Mouse (Mus musculus) midbrain, embryonic 10.5 days (tissue): ENCODE data around the gene Mmel1. TPM values are rescaled to one million over a fixed set of nuclear protein-coding genes. Genes with fewer than 3 reads are reported as not detected.
A peak's percentile ranks its signal among the peaks of the same experiment; 100 is the strongest.

Experiments
- DNase-seq: peaks from one replicate; pipeline ENCODE4 v3.0.0-alpha.2; 2017; ENCODE audit warnings: low spot score
- H3K27ac ChIP-seq: fragments of 300-500 bp; sonication (generic); replicated peaks from 2 replicates; pipeline ENCODE4 v1.5.1; 2016; ENCODE audit warnings: mild to moderate bottlenecking
- H3K27me3 ChIP-seq: fragments of 300-500 bp; sonication (generic); 2 replicates; pipeline ENCODE4 v1.6.1; 2016; ENCODE audit warnings: low read depth, mild to moderate bottlenecking; ENCODE audit not compliant: poor library complexity, severe bottlenecking
- H3K36me3 ChIP-seq: fragments of 300-500 bp; sonication (generic); 2 replicates; pipeline ENCODE4 v1.6.1; 2016; ENCODE audit warnings: mild to moderate bottlenecking, moderate library complexity
- H3K4me1 ChIP-seq: fragments of 300-500 bp; sonication (generic); 2 replicates; pipeline ENCODE4 v1.6.1; 2016
- H3K4me3 ChIP-seq: fragments of 300-500 bp; sonication (generic); 2 replicates; pipeline ENCODE4 v1.5.1; 2016; ENCODE audit warnings: mild to moderate bottlenecking, moderate library complexity
- H3K9me3 ChIP-seq: fragments of 300-500 bp; sonication (generic); replicated peaks from 2 replicates; pipeline ENCODE4 v1.6.1; 2016; ENCODE audit warnings: mild to moderate bottlenecking
- WGBS: fragments of 180-500 bp; shearing (Covaris S2); methylation state at CpG from one replicate; pipeline ENCODE4 v1.1.7; 2016; 5-methylcytosine and 5-hydroxymethylcytosine counted together
- polyA plus RNA-seq: library from polyadenylated mRNA; unstranded; fragments of >200 nt; fragmentation: Nextera tagmentation; extraction: Ambion mirVana; gene quantifications from 2 replicates; pipeline ENCODE4 v1.2.1, GENCODE M21; 2016

The Mmel1 gene
- polyA plus RNA-seq, result 0.20 and 0.35 TPM in 2 replicates

GRCm38 (mm10) chr4:154869440-154869839, at the start of gene Mmel1:
Mmel1 (plus strand) TSS chr4:154869585.
- peaks cover 42% of the 10 kb centered on the region for H3K4me1 ChIP-seq
- DNase-seq, result no peak
- no peaks in the 10 kb centered on the region for H3K9me3 ChIP-seq
- H3K27me3 ChIP-seq, result peaks cover 82% of the 10 kb centered on the region
- 93% methylated on average over 7 of the region's 7 CpGs for WGBS
- H3K4me3 ChIP-seq, result no peak within 1 kb of the TSS
- H3K36me3 ChIP-seq, result no peaks in the 10 kb centered on the region
- no peak within 1 kb of the TSS for H3K27ac ChIP-seq

GRCm38 (mm10) chr4:154825662-154826061, 43.7 kb upstream of the Mmel1 start:
- DNase-seq, result peak; percentile 78
- Histone ChIP-seq H3K27ac (no peak overlapping the region), H3K27me3 (peaks cover 27% of the 10 kb centered on the region)

GRCm38 (mm10) chr4:154826224-154826623, 43.2 kb upstream of the Mmel1 start:
- WGBS, result 58% methylated on average over 7 of the region's 7 CpGs
- Histone ChIP-seq H3K27ac (peak overlapping the region; percentile 34; the same call in 1 of the 2 replicates), H3K9me3 (0 out of 2 replicates have a peak, but pooled peaks cover 2% of the 10 kb centered on the region)

More at GRCm38 (mm10) chr4:154825662-154826061, 43.7 kb upstream of the Mmel1 start:
- Histone ChIP-seq H3K4me1 (peaks cover 19% of the 10 kb centered on the region), H3K36me3 (no peaks in the 10 kb centered on the region), H3K9me3 (0 out of 2 replicates have a peak, but pooled peaks cover 2% of the 10 kb centered on the region), H3K4me3 (no peak overlapping the region)
- 33% methylated on average over 6 of the region's 6 CpGs for WGBS

GRCm38 (mm10) chr4:154827181-154827580, 42.2 kb upstream of the Mmel1 start:
- peaks cover 24% of the 10 kb centered on the region for H3K27me3 ChIP-seq
- 0 out of 2 replicates have a peak, but pooled peaks cover 2% of the 10 kb centered on the region for H3K9me3 ChIP-seq
- 91% methylated on average over 7 of the region's 7 CpGs for WGBS
- H3K4me3 ChIP-seq, result no peak overlapping the region
- no peaks in the 10 kb centered on the region for H3K36me3 ChIP-seq
- DNase-seq, result no peak
- H3K27ac ChIP-seq, result no peak overlapping the region
- H3K4me1 ChIP-seq, result peaks cover 19% of the 10 kb centered on the region

More at GRCm38 (mm10) chr4:154826224-154826623, 43.2 kb upstream of the Mmel1 start:
- no peaks in the 10 kb centered on the region for H3K36me3 ChIP-seq
- no peak overlapping the region for H3K4me3 ChIP-seq
- no peak for DNase-seq
- H3K27me3 ChIP-seq, result peaks cover 27% of the 10 kb centered on the region
- H3K4me1 ChIP-seq, result peaks cover 19% of the 10 kb centered on the region

GRCm38 (mm10) chr4:154827861-154828610, 41.3 kb upstream of the Mmel1 start:
- WGBS, result 64% methylated on average over 10 of the region's 10 CpGs
- Histone ChIP-seq H3K27me3 (peaks cover 19% of the 10 kb centered on the region), H3K36me3 (no peaks in the 10 kb centered on the region), H3K4me1 (peaks cover 19% of the 10 kb centered on the region), H3K27ac (no peak overlapping the region), H3K9me3 (0 out of 2 replicates have a peak, but pooled peaks cover 2% of the 10 kb centered on the region), H3K4me3 (no peak overlapping the region)
- peak; percentile 14 for DNase-seq

- no peak overlapping the region for H3K4me3 ChIP-seq
- H3K27me3 ChIP-seq, result peaks cover 23% of the 10 kb centered on the region
- no peaks in the 10 kb centered on the region for H3K36me3 ChIP-seq
- H3K9me3 ChIP-seq, result 0 out of 2 replicates have a peak, but pooled peaks cover 2% of the 10 kb centered on the region
- H3K27ac ChIP-seq, result no peak overlapping the region
- 68% methylated on average over 9 of the region's 9 CpGs for WGBS
- peaks cover 11% of the 10 kb centered on the region for H3K4me1 ChIP-seq
- no peak for DNase-seq
These were observed 37.3 kb upstream of the Mmel1 start for GRCm38 (mm10) chr4:154831915-154832573.

GRCm38 (mm10) chr4:154836183-154836915, 33.0 kb upstream of the Mmel1 start:
- Histone ChIP-seq H3K9me3 (no peaks in the 10 kb centered on the region), H3K27me3 (peaks cover 49% of the 10 kb centered on the region), H3K4me1 (peaks cover 17% of the 10 kb centered on the region), H3K4me3 (no peak overlapping the region), H3K27ac (no peak overlapping the region), H3K36me3 (no peaks in the 10 kb centered on the region)
- WGBS, result 81% methylated on average over 7 of the region's 7 CpGs
- no peak for DNase-seq

- H3K27me3 ChIP-seq, result peaks cover 49% of the 10 kb centered on the region
- DNase-seq, result peak; percentile 56
- WGBS, result 64% methylated on average over 2 of the region's 2 CpGs
- H3K36me3 ChIP-seq, result no peaks in the 10 kb centered on the region
- H3K9me3 ChIP-seq, result no peaks in the 10 kb centered on the region
- peaks cover 17% of the 10 kb centered on the region for H3K4me1 ChIP-seq
- H3K27ac ChIP-seq, result no peak within 1 kb of the TSS
- H3K4me3 ChIP-seq, result no peak within 1 kb of the TSS
These were observed 32.2 kb upstream of the Mmel1 start, which contains the start of gene Ttc34 for GRCm38 (mm10) chr4:154837170-154837569. Ttc34 (plus strand) TSS chr4:154837459.

GRCm38 (mm10) chr4:154838741-154839140, 30.6 kb upstream of the Mmel1 start:
- DNase-seq, result no peak
- Histone ChIP-seq H3K36me3 (no peaks in the 10 kb centered on the region), H3K27me3 (peaks cover 40% of the 10 kb centered on the region), H3K27ac (no peak overlapping the region), H3K4me3 (no peak overlapping the region), H3K4me1 (peaks cover 17% of the 10 kb centered on the region), H3K9me3 (no peaks in the 10 kb centered on the region)
- 91% methylated on average over 13 of the region's 13 CpGs for WGBS

- Histone ChIP-seq H3K9me3 (no peaks in the 10 kb centered on the region), H3K4me3 (no peak overlapping the region), H3K27me3 (peaks cover 38% of the 10 kb centered on the region), H3K4me1 (peaks cover 17% of the 10 kb centered on the region), H3K27ac (peak overlapping the region; percentile 33; the same call in 1 of the 2 replicates), H3K36me3 (no peaks in the 10 kb centered on the region)
- 48% methylated on average over 11 of the region's 11 CpGs for WGBS
- DNase-seq, result no peak
These were observed 30.0 kb upstream of the Mmel1 start for GRCm38 (mm10) chr4:154839406-154839805.

- H3K4me1 ChIP-seq, result peaks cover 16% of the 10 kb centered on the region
- WGBS, result 97% methylated on average over 1 of the region's 1 CpGs
- H3K9me3 ChIP-seq, result no peaks in the 10 kb centered on the region
- H3K4me3 ChIP-seq, result no peak overlapping the region
- no peak for DNase-seq
- no peak overlapping the region for H3K27ac ChIP-seq
- H3K36me3 ChIP-seq, result no peaks in the 10 kb centered on the region
- H3K27me3 ChIP-seq, result peaks cover 46% of the 10 kb centered on the region
These were observed 16.7 kb upstream of the Mmel1 start for GRCm38 (mm10) chr4:154852696-154853095.

- no peak for DNase-seq
- H3K9me3 ChIP-seq, result no peaks in the 10 kb centered on the region
- peaks cover 58% of the 10 kb centered on the region for H3K27me3 ChIP-seq
- H3K4me3 ChIP-seq, result no peak overlapping the region
- peaks cover 16% of the 10 kb centered on the region for H3K4me1 ChIP-seq
- WGBS, result 86% methylated on average over 4 of the region's 4 CpGs
- no peaks in the 10 kb centered on the region for H3K36me3 ChIP-seq
- no peak overlapping the region for H3K27ac ChIP-seq
These were observed 15.5 kb upstream of the Mmel1 start for GRCm38 (mm10) chr4:154853881-154854280.
